Mouse (Mus musculus): ENCODE data around the gene Jarid2.

DNA sequence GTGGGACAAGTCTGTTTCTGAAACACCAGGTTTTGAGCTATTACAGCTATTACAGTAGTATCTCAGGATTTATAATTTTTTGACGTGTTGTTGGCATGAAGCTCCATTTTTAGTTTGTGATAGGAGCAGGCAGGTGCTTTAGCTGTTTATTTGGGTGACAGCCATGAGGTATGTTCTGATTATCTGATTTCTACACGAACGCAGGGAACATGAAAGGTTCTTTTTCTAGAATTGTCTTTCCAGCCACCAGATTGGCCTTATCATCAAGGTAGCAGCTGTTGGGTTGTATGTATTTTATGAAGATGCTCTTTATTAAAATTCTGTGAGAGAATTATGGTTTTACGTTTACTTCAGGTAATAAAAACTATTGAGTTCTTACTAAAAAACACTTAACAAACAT, 45.1 kb downstream of the Jarid2 start:
- TF ChIP-seq POLR2A (IDR thresholded peaks at IDR 0.05; ENCODE audit: low read depth, low read length) (no peak), CTCF (conservative IDR thresholded peaks at IDR 0.05; ENCODE audit: insufficient read depth, insufficient read length, low read depth, low read length) (no peak)
